Mouse (Mus musculus) stomach, adult 2 months (tissue): ENCODE data around the gene Pmfbp1. TPM values are rescaled to one million over a fixed set of nuclear protein-coding genes. Genes with fewer than 3 reads are reported as not detected.

Experiments used
- polyA plus RNA-seq: library from polyadenylated mRNA; depleted of rRNA; stranded (reverse); fragments of >200 nt; gene quantifications from 2 replicates; pipeline ENCODE4 v1.2.3, GENCODE M21; 2012; rRNA removed

Gene Pmfbp1
- not detected in 2 replicates for polyA plus RNA-seq

DNA sequence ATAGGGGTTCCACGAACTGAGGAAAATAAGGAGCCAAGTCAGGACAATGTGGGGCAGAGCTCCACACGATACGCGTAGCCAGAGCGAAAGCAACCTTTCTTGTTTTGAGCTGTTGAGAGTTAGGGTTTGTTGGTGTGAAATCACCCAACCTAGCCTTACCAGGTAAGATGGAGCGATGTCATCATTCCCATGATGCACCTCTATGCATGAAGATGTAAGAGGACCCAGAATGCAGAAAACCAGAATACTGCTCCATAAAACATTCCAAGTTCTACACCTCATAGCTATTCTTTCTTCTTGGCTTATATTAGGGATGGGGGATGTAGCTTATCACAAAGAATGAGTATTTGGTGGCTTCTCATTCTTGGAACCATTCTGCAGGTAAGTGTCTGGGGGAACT lies at the start of gene Pmfbp1:
Gene Pmfbp1 (plus strand): TSS at position 301 of the 400 bp plus-strand sequence.

DNA sequence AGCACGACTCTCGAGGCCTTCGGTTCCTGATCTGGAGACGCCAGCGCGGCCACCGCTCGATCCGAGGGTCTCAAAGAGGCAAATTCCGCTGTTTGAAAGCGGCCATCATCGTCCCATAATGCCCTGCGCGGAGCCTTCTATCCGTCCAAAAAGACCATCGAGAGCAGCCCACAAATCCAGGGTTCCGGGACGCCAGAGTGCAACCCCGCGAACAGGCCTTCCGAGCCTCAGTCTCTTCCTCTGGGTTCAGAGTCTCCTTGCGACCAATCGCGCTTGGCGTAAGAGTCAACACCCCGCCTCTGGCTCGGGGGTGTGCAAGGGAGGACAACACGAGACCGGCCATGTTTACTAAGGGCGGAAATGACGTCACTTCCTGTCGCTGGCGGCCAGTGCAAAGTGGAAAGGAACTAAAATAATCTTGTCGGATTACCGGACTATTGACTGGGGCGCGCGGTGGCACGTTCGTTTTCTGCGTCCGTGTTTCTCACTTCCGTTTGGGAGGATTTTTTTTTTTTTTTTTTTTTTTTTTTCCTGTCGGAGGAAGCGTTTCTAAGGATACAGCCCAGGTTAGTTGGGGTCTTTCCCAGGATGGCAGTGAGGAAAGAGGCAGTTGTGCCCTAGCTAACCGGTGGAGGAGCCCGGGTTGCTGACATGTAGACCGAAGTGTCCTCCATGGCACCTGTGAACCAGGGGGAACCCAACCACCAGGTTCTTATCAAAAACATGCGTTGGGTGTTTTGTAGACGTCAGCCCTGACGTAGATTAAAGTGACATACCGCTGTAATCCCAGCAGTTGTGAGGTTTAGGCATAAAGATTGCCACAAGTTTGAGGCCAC lies 71.9 kb downstream of the Pmfbp1 start, which contains the start of the genes Dhx38 and Txnl4b:
Gene Dhx38 (minus strand): TSS at position 364 of the 836 bp plus-strand sequence.
Gene Txnl4b (plus strand): TSS at position 395 of the 836 bp plus-strand sequence.

GRCm38 (mm10) chr8:109578900-109579301 lies 85.1 kb downstream of the Pmfbp1 start, which contains the start of gene Hp:
TSS of gene Hp (minus strand) at chr8:109579172.

Other genes with a start within 250 kb of the Pmfbp1 start
- 6.4 and 7.2 TPM in 2 replicates for gene Dhx38, start 71.8 kb downstream of the Pmfbp1 start, polyA plus RNA-seq
- 1.2 and 1.6 TPM in 2 replicates for gene Txnl4b, start 71.9 kb downstream of the Pmfbp1 start, polyA plus RNA-seq
- gene Hp, start 85.1 kb downstream of the Pmfbp1 start, polyA plus RNA-seq, result 7.8 and 9.5 TPM in 2 replicates
- 5.9 and 7.4 TPM in 2 replicates for gene Dhodh, start 114.6 kb downstream of the Pmfbp1 start, polyA plus RNA-seq
- gene Pkd1l3, start 120.5 kb downstream of the Pmfbp1 start, polyA plus RNA-seq, result 0.03 TPM in 1 of 2 replicates, not detected in the other
- 12.2 and 17.1 TPM in 2 replicates for gene Ist1, start 199.2 kb downstream of the Pmfbp1 start, polyA plus RNA-seq
- 4.6 and 7.0 TPM in 2 replicates for gene Zfp821, start 211.5 kb downstream of the Pmfbp1 start, polyA plus RNA-seq
- 2.1 and 2.9 TPM in 2 replicates for gene Atxn1l, start 243.7 kb downstream of the Pmfbp1 start, polyA plus RNA-seq